Mouse (Mus musculus): ENCODE data around the gene Adh6a. TPM values are rescaled to one million over a fixed set of nuclear protein-coding genes. Genes with fewer than 3 reads are reported as not detected.

The Adh6a gene
- polyA plus RNA-seq, 1 experiment from 2014 or later: 0.14 TPM

GRCm38 (mm10) chr3:138293298-138293895 is 19.7 kb upstream of the Adh6a start:
- Histone ChIP-seq H3K27ac (no peak overlapping the region), H3K27me3 (no peaks in the 10 kb centered on the region), H3K4me2 (no peak overlapping the region), H3K4me3 (no peak overlapping the region), H3K9ac (no peak overlapping the region), H3K4me1 (no peaks in the 10 kb centered on the region), H3K9me3 (peaks cover 4% of the 10 kb centered on the region; the same call in 1 of the 2 replicates), H3K36me3 (no peaks in the 10 kb centered on the region)
- 84% methylated on average over 7 of the region's 7 CpGs for WGBS
- no peak for ATAC-seq (ENCODE audit: insufficient number of reproducible peaks, low FRiP score, low TSS enrichment, low read depth)

- Histone ChIP-seq H3K36me3 (no peaks in the 10 kb centered on the region), H3K27ac (no peak overlapping the region)
- no peak for ATAC-seq (ENCODE audit: insufficient number of reproducible peaks, low FRiP score, low TSS enrichment, low read depth)
These were observed 13.0 kb upstream of the Adh6a start for GRCm38 (mm10) chr3:138300130-138300529.

GRCm38 (mm10) chr3:138302676-138303075 is 10.4 kb upstream of the Adh6a start:
- Histone ChIP-seq H3K27ac (no peak overlapping the region), H3K36me3 (no peaks in the 10 kb centered on the region), H3K4me1 (peaks cover 14% of the 10 kb centered on the region), H3K9me3 (peaks cover 4% of the 10 kb centered on the region; the same call in 1 of the 2 replicates), H3K27me3 (no peaks in the 10 kb centered on the region), H3K4me3 (no peak overlapping the region), H3K4me2 (no peak overlapping the region), H3K9ac (no peak overlapping the region)
- no peak for ATAC-seq (ENCODE audit: insufficient number of reproducible peaks, low FRiP score, low TSS enrichment, low read depth)
- WGBS: 41% methylated on average over 4 of the region's 4 CpGs

More at GRCm38 (mm10) chr3:138300130-138300529, 13.0 kb upstream of the Adh6a start:
- no peaks in the 10 kb centered on the region for H3K27me3 ChIP-seq
- H3K9ac ChIP-seq: no peak overlapping the region
- 86% methylated on average over 9 of the region's 9 CpGs for whole genome bisulfite sequencing
- H3K9me3 ChIP-seq: peaks cover 4% of the 10 kb centered on the region; the same call in 1 of the 2 replicates
- no peak overlapping the region for H3K4me3 ChIP-seq
- H3K4me1 ChIP-seq: peaks cover 6% of the 10 kb centered on the region
- no peak overlapping the region for H3K4me2 ChIP-seq

- no peaks in the 10 kb centered on the region for H3K36me3 ChIP-seq
- H3K4me1 ChIP-seq: peaks cover 14% of the 10 kb centered on the region
- no peak overlapping the region for H3K4me3 ChIP-seq
- H3K9ac ChIP-seq: no peak overlapping the region
- H3K27ac ChIP-seq: peak overlapping the region; percentile 63
- no peak for ATAC-seq (ENCODE audit: insufficient number of reproducible peaks, low FRiP score, low TSS enrichment, low read depth)
- H3K4me2 ChIP-seq: no peak overlapping the region
- no peaks in the 10 kb centered on the region for H3K9me3 ChIP-seq
- no peaks in the 10 kb centered on the region for H3K27me3 ChIP-seq
- 55% methylated on average over 6 of the region's 6 CpGs for WGBS
These were observed 9.2 kb upstream of the Adh6a start for GRCm38 (mm10) chr3:138303771-138304488.

GRCm38 (mm10) chr3:138304489-138304871 is 8.6 kb upstream of the Adh6a start:
- no peak overlapping the region for H3K9ac ChIP-seq
- WGBS: 43% methylated on average over 4 of the region's 4 CpGs
- H3K27me3 ChIP-seq: no peaks in the 10 kb centered on the region
- peak overlapping the region; percentile 63; the same call in 1 of the 2 replicates for H3K27ac ChIP-seq
- no peaks in the 10 kb centered on the region for H3K36me3 ChIP-seq
- no peak for ATAC-seq (ENCODE audit: insufficient number of reproducible peaks, low FRiP score, low TSS enrichment, low read depth)
- peaks cover 14% of the 10 kb centered on the region for H3K4me1 ChIP-seq
- no peak overlapping the region for H3K4me2 ChIP-seq
- no peaks in the 10 kb centered on the region for H3K9me3 ChIP-seq
- no peak overlapping the region for H3K4me3 ChIP-seq

GRCm38 (mm10) chr3:138305486-138306289 is 7.4 kb upstream of the Adh6a start:
- WGBS: 58% methylated on average over 10 of the region's 10 CpGs
- Histone ChIP-seq H3K9ac (no peak overlapping the region), H3K27me3 (no peaks in the 10 kb centered on the region), H3K4me3 (no peak overlapping the region), H3K36me3 (no peaks in the 10 kb centered on the region), H3K4me2 (no peak overlapping the region), H3K9me3 (no peaks in the 10 kb centered on the region), H3K27ac (peak overlapping the region; percentile 2; the same call in 1 of the 2 replicates), H3K4me1 (peaks cover 14% of the 10 kb centered on the region)
- ATAC-seq (ENCODE audit: insufficient number of reproducible peaks, low FRiP score, low TSS enrichment, low read depth): no peak

- ATAC-seq (ENCODE audit: insufficient number of reproducible peaks, low FRiP score, low TSS enrichment, low read depth): 0 out of 2 replicates have a peak, but pooled peaks have one; percentile 45
- H3K27ac ChIP-seq: peak overlapping the region; percentile 2; the same call in 1 of the 2 replicates
- 21% methylated on average over 8 of the region's 8 CpGs for WGBS
- H3K27me3 ChIP-seq: no peaks in the 10 kb centered on the region
- no peak overlapping the region for H3K4me2 ChIP-seq
- no peak overlapping the region for H3K4me3 ChIP-seq
- H3K9ac ChIP-seq: no peak overlapping the region
- no peaks in the 10 kb centered on the region for H3K9me3 ChIP-seq
- no peaks in the 10 kb centered on the region for H3K36me3 ChIP-seq
- peaks cover 14% of the 10 kb centered on the region for H3K4me1 ChIP-seq
These were observed 6.8 kb upstream of the Adh6a start for GRCm38 (mm10) chr3:138306290-138306683.

GRCm38 (mm10) chr3:138309910-138310309 is 3.2 kb upstream of the Adh6a start:
- 72% methylated on average over 8 of the region's 8 CpGs for WGBS
- Histone ChIP-seq H3K9ac (no peak overlapping the region), H3K27ac (no peak overlapping the region), H3K4me1 (peaks cover 8% of the 10 kb centered on the region; the same call in 1 of the 2 replicates), H3K27me3 (no peaks in the 10 kb centered on the region), H3K4me2 (no peak overlapping the region), H3K36me3 (no peaks in the 10 kb centered on the region), H3K9me3 (no peaks in the 10 kb centered on the region), H3K4me3 (no peak overlapping the region)
- no peak for ATAC-seq (ENCODE audit: insufficient number of reproducible peaks, low FRiP score, low TSS enrichment, low read depth)

- ATAC-seq (ENCODE audit: insufficient number of reproducible peaks, low FRiP score, low TSS enrichment, low read depth): no peak
- no peak overlapping the region for H3K4me2 ChIP-seq
- no peak overlapping the region for H3K9ac ChIP-seq
- H3K27me3 ChIP-seq: no peaks in the 10 kb centered on the region
- H3K27ac ChIP-seq: peak overlapping the region; percentile 22; the same call in 1 of the 2 replicates
- H3K36me3 ChIP-seq: no peaks in the 10 kb centered on the region
- WGBS: 91% methylated on average over 6 of the region's 6 CpGs
- H3K4me1 ChIP-seq: 0 out of 2 replicates have a peak, but pooled peaks cover 3% of the 10 kb centered on the region
- H3K9me3 ChIP-seq: no peaks in the 10 kb centered on the region
- no peak overlapping the region for H3K4me3 ChIP-seq
These were observed 2.1 kb upstream of the Adh6a start for GRCm38 (mm10) chr3:138311015-138311414.

- WGBS: 84% methylated on average over 2 of the region's 2 CpGs
- Histone ChIP-seq H3K36me3 (no peaks in the 10 kb centered on the region), H3K4me1 (no peaks in the 10 kb centered on the region), H3K9me3 (no peaks in the 10 kb centered on the region), H3K9ac (no peak overlapping the region), H3K4me3 (no peak overlapping the region), H3K27ac (no peak overlapping the region), H3K27me3 (no peaks in the 10 kb centered on the region), H3K4me2 (no peak overlapping the region)
- no peak for ATAC-seq (ENCODE audit: insufficient number of reproducible peaks, low FRiP score, low TSS enrichment, low read depth)
These were observed 3.9 kb downstream of the Adh6a start for GRCm38 (mm10) chr3:138316908-138317472.

GRCm38 (mm10) chr3:138325001-138325400 is 11.9 kb downstream of the Adh6a start:
- no peaks in the 10 kb centered on the region for H3K4me1 ChIP-seq
- H3K4me2 ChIP-seq: no peak overlapping the region
- no peaks in the 10 kb centered on the region for H3K36me3 ChIP-seq
- WGBS: 92% methylated on average over 17 of the region's 17 CpGs
- H3K4me3 ChIP-seq: no peak overlapping the region
- no peaks in the 10 kb centered on the region for H3K27me3 ChIP-seq
- no peaks in the 10 kb centered on the region for H3K9me3 ChIP-seq
- ATAC-seq (ENCODE audit: insufficient number of reproducible peaks, low FRiP score, low TSS enrichment, low read depth): no peak
- no peak overlapping the region for H3K9ac ChIP-seq
- no peak overlapping the region for H3K27ac ChIP-seq

All from limb, embryonic 15.5 days (tissue).